Mouse (Mus musculus) liver, adult 2 months (tissue): ENCODE measurements around the gene Nos1. TPM values are rescaled to one million over a fixed set of nuclear protein-coding genes. Genes with fewer than 3 reads are reported as not detected.

Source experiments
- DNase-seq: peaks from one replicate; pipeline ENCODE4 v3.0.0-alpha.2; 2011; ENCODE audit warnings: low read depth, low spot score; ENCODE audit errors: extremely low read depth
- H3K27ac ChIP-seq: fragments of 200-500 bp; replicated peaks from 2 replicates; pipeline ENCODE4 v1.5.1; 2012; ENCODE audit warnings: low read depth, mild to moderate bottlenecking, control low read depth, inconsistent platforms, low read length; ENCODE audit not compliant: insufficient read depth
- H3K27me3 ChIP-seq: fragments of 200-500 bp; 2 replicates; pipeline ENCODE4 v1.6.1; 2012; ENCODE audit warnings: mild to moderate bottlenecking, moderate library complexity, low read length, inconsistent platforms; ENCODE audit not compliant: control insufficient read depth, insufficient read depth
- H3K36me3 ChIP-seq: fragments of 200-500 bp; 2 replicates; pipeline ENCODE4 v1.6.1; 2012; ENCODE audit warnings: low read length, inconsistent platforms; ENCODE audit not compliant: control insufficient read depth, insufficient read depth
- H3K4me1 ChIP-seq: fragments of 200-500 bp; 2 replicates; pipeline ENCODE4 v1.6.1; 2011; ENCODE audit warnings: low read length; ENCODE audit not compliant: control insufficient read depth, insufficient read depth
- H3K4me3 ChIP-seq: fragments of 200-500 bp; 2 replicates; pipeline ENCODE4 v1.5.1; 2011; ENCODE audit warnings: low read depth, mild to moderate bottlenecking, control low read depth, low read length, moderate library complexity; ENCODE audit not compliant: insufficient read depth
- H3K79me2 ChIP-seq: fragments of 200-500 bp; 2 replicates; pipeline ENCODE4 v1.6.1; 2012; ENCODE audit warnings: inconsistent platforms, mild to moderate bottlenecking, low read length, moderate library complexity; ENCODE audit not compliant: control insufficient read depth, insufficient read depth
- H3K9ac ChIP-seq: fragments of 200-500 bp; 2 replicates; pipeline ENCODE4 v1.6.1; 2012; ENCODE audit warnings: low read depth, mild to moderate bottlenecking, control low read depth, inconsistent platforms, low read length
- CTCF ChIP-seq: fragments of 200-500 bp; IDR thresholded peaks from 2 replicates; pipeline ENCODE4 v1.5.1; 2011; ENCODE audit warnings: low read depth, low read length, control low read depth
- POLR2A ChIP-seq: fragments of 200-500 bp; IDR thresholded peaks from 2 replicates; pipeline ENCODE4 v1.6.1; 2011; ENCODE audit warnings: low read length, control low read depth; ENCODE audit not compliant: insufficient read depth; ENCODE audit errors: extremely low read depth
- WGBS: fragments of 180-500 bp; shearing (Covaris S2); methylation state at CpG from one replicate; pipeline ENCODE4 v1.1.7; 2018; 5-methylcytosine and 5-hydroxymethylcytosine counted together
- polyA plus RNA-seq: library from polyadenylated mRNA; depleted of rRNA; stranded (reverse); fragments of >200 nt; gene quantifications from 2 replicates; pipeline ENCODE4 v1.2.3, GENCODE M21; 2012
- total RNA-seq: library from RNA; depleted of rRNA; stranded (reverse); fragments of >200 nt; gene quantifications from 2 replicates; pipeline ENCODE4 v1.2.3, GENCODE M21; 2014

The Nos1 gene
- total and polyA plus RNA-seq, 2 experiments = 0.05 to 0.09 TPM

GRCm38 (mm10) chr5:117916906-117917305, 136.1 kb downstream of the Nos1 start:
- Histone ChIP-seq H3K27me3 (no peaks in the 10 kb centered on the region), H3K4me1 (no peaks in the 10 kb centered on the region), H3K9ac (no peak overlapping the region), H3K79me2 (no peaks in the 10 kb centered on the region), H3K27ac (no peak overlapping the region), H3K36me3 (no peaks in the 10 kb centered on the region), H3K4me3 (no peak overlapping the region)
- TF ChIP-seq POLR2A (no peak), CTCF (peak; percentile 47)
- WGBS = 54% methylated on average over 3 of the region's 3 CpGs
- DNase-seq = no peak

GRCm38 (mm10) chr5:117921786-117922528, 141.1 kb downstream of the Nos1 start:
- H3K9ac ChIP-seq = no peak overlapping the region
- H3K4me1 ChIP-seq = no peaks in the 10 kb centered on the region
- H3K27ac ChIP-seq = no peak overlapping the region
- no peaks in the 10 kb centered on the region for H3K27me3 ChIP-seq
- H3K36me3 ChIP-seq = no peaks in the 10 kb centered on the region
- H3K79me2 ChIP-seq = no peaks in the 10 kb centered on the region
- no peak for TF ChIP-seq CTCF
- TF ChIP-seq POLR2A = no peak
- no peak overlapping the region for H3K4me3 ChIP-seq
- 81% methylated on average over 12 of the region's 12 CpGs for WGBS
- DNase-seq = no peak

DNA sequence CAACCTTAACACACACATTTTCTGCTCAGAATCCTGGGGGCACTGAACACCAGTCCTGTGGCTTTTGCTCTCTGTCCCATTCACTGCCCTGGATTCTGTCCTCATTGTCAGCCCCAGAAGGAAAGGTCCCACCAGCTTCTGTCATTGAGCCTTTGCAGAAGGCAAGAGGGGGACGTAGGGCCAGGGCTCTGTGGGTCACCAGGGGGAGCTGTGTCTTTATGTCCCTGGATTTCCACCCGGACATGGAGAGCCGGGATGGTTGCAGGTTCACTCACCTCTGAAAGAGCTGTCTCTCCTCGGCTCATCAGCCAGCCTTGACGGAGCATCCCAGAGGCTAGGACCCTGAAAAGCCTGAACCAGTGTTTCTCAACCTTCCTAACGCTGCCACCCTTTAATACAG, 142.9 kb downstream of the Nos1 start:
- H3K9ac ChIP-seq = no peak overlapping the region
- 0 out of 2 replicates have a peak, but pooled peaks have one; percentile 22 for TF ChIP-seq CTCF
- TF ChIP-seq POLR2A = no peak
- H3K79me2 ChIP-seq = no peaks in the 10 kb centered on the region
- H3K36me3 ChIP-seq = no peaks in the 10 kb centered on the region
- no peak overlapping the region for H3K27ac ChIP-seq
- H3K4me1 ChIP-seq = no peaks in the 10 kb centered on the region
- no peak overlapping the region for H3K4me3 ChIP-seq
- WGBS = 27% methylated on average over 6 of the region's 6 CpGs
- no peaks in the 10 kb centered on the region for H3K27me3 ChIP-seq
- no peak for DNase-seq

DNA sequence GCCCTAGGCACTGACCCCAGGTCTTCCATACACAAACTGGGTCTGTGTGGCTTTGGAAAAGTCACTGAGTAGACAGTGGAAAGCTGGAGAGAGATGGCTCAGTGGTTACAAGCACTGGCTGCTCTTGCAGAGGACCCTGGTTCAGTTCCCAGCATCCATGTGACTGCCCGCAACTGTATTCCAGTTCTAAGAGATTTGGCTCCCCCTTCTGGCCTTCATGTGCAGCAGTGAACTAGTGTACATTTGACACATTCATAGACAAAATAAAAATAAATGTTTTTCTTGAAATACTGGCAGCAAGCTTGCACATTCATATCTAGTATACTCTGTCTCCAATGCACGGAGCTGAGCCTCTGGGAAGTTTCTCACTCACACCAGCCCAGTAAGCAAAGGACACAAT, 147.7 kb downstream of the Nos1 start:
- no peak overlapping the region for H3K4me3 ChIP-seq
- WGBS = 88% methylated on average over 2 of the region's 2 CpGs
- H3K27ac ChIP-seq = no peak overlapping the region
- no peaks in the 10 kb centered on the region for H3K27me3 ChIP-seq
- no peaks in the 10 kb centered on the region for H3K4me1 ChIP-seq
- no peaks in the 10 kb centered on the region for H3K36me3 ChIP-seq
- no peak for TF ChIP-seq POLR2A
- no peak for TF ChIP-seq CTCF
- no peaks in the 10 kb centered on the region for H3K79me2 ChIP-seq
- no peak overlapping the region for H3K9ac ChIP-seq
- no peak for DNase-seq

DNA sequence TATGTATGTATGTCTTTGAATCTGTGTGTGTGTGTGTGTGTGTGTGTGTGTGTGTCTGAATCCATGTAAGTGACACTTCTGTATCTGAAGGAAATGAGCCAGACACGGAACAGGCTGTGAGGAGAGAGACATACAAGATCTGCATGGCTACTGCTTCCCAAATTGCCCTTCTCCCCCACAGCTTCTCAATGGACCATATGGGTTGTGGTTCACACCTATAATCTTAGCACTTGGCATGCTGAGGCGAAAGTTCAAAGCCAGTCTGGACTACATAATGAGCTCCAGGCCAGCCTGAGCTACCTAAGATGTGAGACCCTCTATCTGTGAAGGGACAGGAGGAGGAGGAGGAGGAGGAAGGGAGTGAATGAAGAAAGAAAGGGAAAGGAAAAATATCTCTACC, 151.4 kb downstream of the Nos1 start:
- H3K79me2 ChIP-seq = no peaks in the 10 kb centered on the region
- TF ChIP-seq CTCF (no peak), POLR2A (no peak)
- no peak overlapping the region for H3K27ac ChIP-seq
- H3K27me3 ChIP-seq = no peaks in the 10 kb centered on the region
- no peaks in the 10 kb centered on the region for H3K36me3 ChIP-seq
- WGBS = 84% methylated on average over 2 of the region's 2 CpGs
- H3K4me3 ChIP-seq = no peak overlapping the region
- H3K4me1 ChIP-seq = no peaks in the 10 kb centered on the region
- no peak for DNase-seq
- no peak overlapping the region for H3K9ac ChIP-seq

- H3K79me2 ChIP-seq = no peaks in the 10 kb centered on the region
- H3K36me3 ChIP-seq = no peaks in the 10 kb centered on the region
- TF ChIP-seq CTCF (peak; percentile 82), POLR2A (no peak)
- 4% methylated on average over 9 of the region's 9 CpGs for WGBS
- H3K27me3 ChIP-seq = no peaks in the 10 kb centered on the region
- peak; percentile 37 for DNase-seq
- no peak overlapping the region for H3K9ac ChIP-seq
- no peaks in the 10 kb centered on the region for H3K4me1 ChIP-seq
- H3K4me3 ChIP-seq = no peak overlapping the region
- H3K27ac ChIP-seq = no peak overlapping the region
Measured at GRCm38 (mm10) chr5:117932862-117933261, 152.0 kb downstream of the Nos1 start.
